Mouse (Mus musculus) forebrain, embryonic 11.5 days (tissue): ENCODE measurements at regions not wholly inside any gene's neighbourhood (a gene's known extent, or its start where the extent isn't known, plus 50 kb on each side); places are given as distances from the start of the nearest gene placed in this dataset.

Experiments used
- ATAC-seq: fragments of 200-750 bp; cut with Nextera tagmentation; replicated peaks from 2 replicates; pipeline ENCODE4 v1.8.0; 2017; ENCODE audit warnings: moderate TSS enrichment; ENCODE audit not compliant: low FRiP score
- DNase-seq: peaks from one replicate; pipeline ENCODE4 v3.0.0-alpha.2; 2017; ENCODE audit warnings: low spot score
- H3K27ac ChIP-seq: fragments of 300-500 bp; sonication (generic); 2 replicates; pipeline ENCODE4 v1.5.1; 2014; ENCODE audit warnings: low read depth, low read length
- H3K27me3 ChIP-seq: fragments of 300-500 bp; sonication (generic); 2 replicates; pipeline ENCODE4 v1.6.1; 2014; ENCODE audit warnings: mild to moderate bottlenecking, low read length, mixed read lengths; ENCODE audit not compliant: control insufficient read depth, insufficient read depth
- H3K36me3 ChIP-seq: fragments of 300-500 bp; sonication (generic); 2 replicates; pipeline ENCODE4 v1.6.1; 2014; ENCODE audit warnings: mild to moderate bottlenecking, low read length, moderate library complexity, mixed read lengths; ENCODE audit not compliant: control insufficient read depth, insufficient read depth
- H3K4me1 ChIP-seq: fragments of 300-500 bp; sonication (generic); replicated peaks from 2 replicates; pipeline ENCODE4 v1.6.1; 2014; ENCODE audit warnings: low read length, mixed read lengths; ENCODE audit not compliant: control insufficient read depth, insufficient read depth
- H3K4me2 ChIP-seq: fragments of 300-500 bp; sonication (generic); 2 replicates; pipeline ENCODE4 v1.6.1; 2014; ENCODE audit warnings: low read depth, mild to moderate bottlenecking, low read length, moderate library complexity, mixed read lengths; ENCODE audit not compliant: severe bottlenecking
- H3K4me3 ChIP-seq: fragments of 300-500 bp; sonication (generic); 2 replicates; pipeline ENCODE4 v1.5.1; 2014; ENCODE audit warnings: low read depth, low read length
- H3K9ac ChIP-seq: fragments of 300-500 bp; sonication (generic); 2 replicates; pipeline ENCODE4 v1.6.1; 2014; ENCODE audit warnings: low read length
- H3K9me3 ChIP-seq: fragments of 300-500 bp; sonication (generic); 2 replicates; pipeline ENCODE4 v1.6.1; 2016; ENCODE audit warnings: low read length, mixed read lengths; ENCODE audit not compliant: control insufficient read depth
- WGBS: fragments of 180-500 bp; shearing (Covaris S2); extraction: QIAGEN DNeasy Blood & Tissue Kit; methylation state at CpG from one replicate; pipeline ENCODE4 v1.1.7; 2014; 5-methylcytosine and 5-hydroxymethylcytosine counted together

DNA sequence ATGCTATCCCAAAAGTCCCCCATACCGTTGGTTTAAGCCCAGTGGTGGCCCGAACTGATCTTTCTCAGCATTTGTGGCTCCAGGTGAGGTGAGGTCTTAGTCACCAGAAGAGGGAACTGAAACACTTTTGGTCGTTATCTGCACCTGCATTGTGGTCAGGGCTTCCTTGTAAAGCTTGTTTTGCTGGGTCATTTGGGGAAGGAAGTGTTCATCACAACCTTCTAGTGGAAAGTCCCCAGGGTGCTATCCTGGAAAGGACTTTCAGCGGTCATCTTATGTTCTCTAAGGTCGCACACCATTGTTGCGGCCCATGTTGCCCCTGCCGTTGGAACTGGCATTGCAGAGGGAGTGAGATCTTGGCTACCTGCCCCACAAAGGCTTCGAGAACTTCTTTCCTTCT lies 651.5 kb upstream of the Pcdh9 start:
- H3K9me3 ChIP-seq: no peaks in the 10 kb centered on the region
- no peak overlapping the region for H3K27ac ChIP-seq
- H3K4me3 ChIP-seq: no peak overlapping the region
- 86% methylated on average over 8 of the region's 8 CpGs for WGBS
- H3K4me1 ChIP-seq: no peaks in the 10 kb centered on the region
- H3K9ac ChIP-seq: no peak overlapping the region
- ATAC-seq: no peak
- H3K4me2 ChIP-seq: no peak overlapping the region
- DNase-seq: no peak
- H3K27me3 ChIP-seq: no peaks in the 10 kb centered on the region
- no peaks in the 10 kb centered on the region for H3K36me3 ChIP-seq

DNA sequence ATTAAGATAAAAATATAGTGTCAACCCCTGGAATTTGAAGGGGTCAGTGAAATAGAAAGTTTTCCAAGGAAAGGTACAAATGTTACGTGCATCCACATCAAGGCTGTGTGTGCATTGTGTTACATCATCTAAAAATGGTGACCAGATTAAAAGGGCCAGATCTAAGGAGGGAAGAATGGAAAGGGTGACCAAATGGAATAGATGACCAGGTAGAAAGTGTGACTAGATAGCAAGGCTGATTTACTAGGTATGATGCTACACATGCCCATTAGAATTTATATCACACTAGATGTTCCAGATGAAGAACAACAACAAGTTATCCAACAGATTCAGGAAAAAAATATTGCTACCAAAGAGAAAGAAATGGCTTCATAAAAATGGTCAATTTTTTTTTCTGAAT lies 635.2 kb upstream of the Pcdh9 start:
- ATAC-seq (no peak), DNase-seq (no peak)
- Histone ChIP-seq H3K27ac (no peak overlapping the region), H3K9ac (no peak overlapping the region), H3K4me3 (no peak overlapping the region), H3K4me1 (no peaks in the 10 kb centered on the region), H3K27me3 (no peaks in the 10 kb centered on the region), H3K4me2 (no peak overlapping the region), H3K36me3 (no peaks in the 10 kb centered on the region), H3K9me3 (no peaks in the 10 kb centered on the region)
- 98% methylated on average over 1 of the region's 1 CpGs for WGBS

DNA sequence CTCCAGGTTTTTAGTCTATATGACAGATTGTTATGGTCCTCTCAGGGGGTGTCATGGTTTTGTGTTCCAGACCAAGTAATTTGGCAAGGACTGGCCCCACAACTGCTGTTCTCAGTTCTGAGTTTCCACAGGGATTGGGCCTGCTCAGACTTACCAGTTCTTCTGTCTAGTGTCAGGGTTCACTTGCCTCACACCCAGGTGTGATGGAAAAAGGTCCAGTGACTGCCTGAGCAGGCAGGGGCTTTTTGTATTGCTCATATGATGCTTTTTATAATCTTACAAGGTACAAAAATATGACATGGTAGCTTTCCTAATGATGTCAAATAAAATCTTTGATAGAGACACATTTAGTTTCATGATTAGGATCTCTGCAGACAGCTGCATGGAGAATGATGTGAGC lies 634.8 kb upstream of the Pcdh9 start:
- Histone ChIP-seq H3K27ac (no peak overlapping the region), H3K4me2 (no peak overlapping the region), H3K4me3 (no peak overlapping the region), H3K9me3 (no peaks in the 10 kb centered on the region), H3K4me1 (no peaks in the 10 kb centered on the region), H3K27me3 (no peaks in the 10 kb centered on the region), H3K36me3 (no peaks in the 10 kb centered on the region), H3K9ac (no peak overlapping the region)
- ATAC-seq (no peak), DNase-seq (no peak)

DNA sequence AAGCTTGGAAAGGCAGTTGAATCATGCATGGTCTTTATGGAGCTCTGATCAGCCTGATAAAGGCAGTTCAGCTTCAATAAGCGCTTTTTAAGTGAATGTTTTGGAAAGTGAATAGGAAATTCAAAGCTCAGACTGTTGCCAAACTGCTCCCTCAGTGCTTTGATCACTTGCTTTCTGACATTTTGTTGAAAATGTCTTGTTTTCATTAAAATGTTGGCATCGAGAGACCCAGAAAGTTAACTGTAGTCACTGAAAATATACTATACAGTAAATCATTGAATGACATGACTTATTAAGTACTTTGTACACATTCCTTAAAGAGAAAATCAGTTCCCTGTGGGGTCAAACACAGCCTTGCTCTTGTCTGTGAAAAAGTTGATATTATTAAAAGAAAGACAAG lies 631.5 kb upstream of the Pcdh9 start:
- Histone ChIP-seq H3K9ac (no peak overlapping the region), H3K27ac (no peak overlapping the region), H3K4me3 (no peak overlapping the region), H3K36me3 (no peaks in the 10 kb centered on the region), H3K27me3 (no peaks in the 10 kb centered on the region), H3K4me2 (no peak overlapping the region), H3K9me3 (no peaks in the 10 kb centered on the region), H3K4me1 (no peaks in the 10 kb centered on the region)
- ATAC-seq (no peak), DNase-seq (no peak)
- whole genome bisulfite sequencing: 72% methylated on average over 2 of the region's 2 CpGs

DNA sequence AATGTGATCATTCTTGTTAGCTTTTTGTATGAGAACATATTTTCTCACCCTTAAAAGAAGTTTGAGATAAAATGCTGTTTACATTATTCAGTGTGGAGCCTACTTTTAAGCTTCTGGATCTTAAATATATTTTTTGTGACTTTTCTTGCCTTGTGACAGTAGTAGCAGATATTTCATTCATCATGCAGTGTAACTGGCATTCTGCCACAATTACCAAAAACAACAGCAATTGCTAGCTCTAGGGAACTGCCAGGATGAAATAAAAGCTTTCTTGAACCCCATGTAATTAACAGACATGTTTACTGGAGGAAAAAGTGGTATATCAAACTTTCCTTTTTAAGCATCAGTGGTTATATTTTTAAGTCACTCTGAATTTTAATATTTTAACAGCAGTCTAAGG lies 600.9 kb upstream of the Pcdh9 start:
- Histone ChIP-seq H3K4me2 (no peak overlapping the region), H3K27me3 (no peaks in the 10 kb centered on the region), H3K9me3 (no peaks in the 10 kb centered on the region), H3K36me3 (no peaks in the 10 kb centered on the region), H3K4me3 (no peak overlapping the region), H3K9ac (no peak overlapping the region), H3K4me1 (no peaks in the 10 kb centered on the region), H3K27ac (no peak overlapping the region)
- no peak for ATAC-seq
- no peak for DNase-seq

DNA sequence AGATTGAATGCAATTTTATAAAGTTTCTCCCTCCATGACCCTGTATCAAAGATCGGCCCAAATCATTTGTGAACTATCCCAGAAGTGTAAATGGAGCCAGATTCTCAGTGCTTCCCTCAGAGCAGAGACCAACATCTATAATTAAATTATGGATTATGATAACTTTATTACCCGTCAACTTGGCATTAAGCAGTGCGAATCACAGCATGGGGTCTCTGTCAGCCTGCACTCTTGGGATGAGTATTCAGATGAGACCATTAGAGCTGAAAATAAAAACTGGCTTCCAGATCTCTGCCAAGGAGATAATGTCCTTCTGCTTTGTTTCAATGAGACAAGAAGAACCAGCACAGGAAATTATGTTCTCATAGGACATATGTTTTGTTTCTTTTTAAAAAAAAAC lies 585.4 kb upstream of the Pcdh9 start:
- H3K4me2 ChIP-seq: no peak overlapping the region
- DNase-seq (no peak), ATAC-seq (no peak)
- no peaks in the 10 kb centered on the region for H3K4me1 ChIP-seq
- no peaks in the 10 kb centered on the region for H3K36me3 ChIP-seq
- H3K9me3 ChIP-seq: no peaks in the 10 kb centered on the region
- H3K27me3 ChIP-seq: no peaks in the 10 kb centered on the region
- H3K4me3 ChIP-seq: no peak overlapping the region
- no peak overlapping the region for H3K27ac ChIP-seq
- H3K9ac ChIP-seq: no peak overlapping the region
- 85% methylated on average over 3 of the region's 3 CpGs for WGBS

DNA sequence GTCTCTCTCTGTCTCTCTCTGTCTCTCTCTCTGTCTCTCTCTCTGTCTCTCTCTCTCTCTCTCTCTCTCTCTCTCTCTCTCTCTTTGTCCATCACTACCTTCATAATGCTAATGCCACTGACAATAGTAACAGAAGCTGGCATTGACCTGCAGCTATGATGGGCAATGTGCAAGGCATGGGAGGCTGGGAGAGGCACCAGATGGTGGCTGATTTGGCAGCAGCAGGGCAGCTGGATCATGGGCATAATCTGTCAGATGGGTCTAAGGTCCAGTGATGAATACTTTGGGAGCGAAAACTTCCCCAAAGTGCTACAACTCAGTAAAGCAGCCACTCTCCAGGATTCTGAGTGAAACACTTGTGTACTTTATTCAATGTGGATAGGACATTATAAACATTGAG lies 582.7 kb upstream of the Pcdh9 start:
- no peak overlapping the region for H3K9ac ChIP-seq
- no peaks in the 10 kb centered on the region for H3K4me1 ChIP-seq
- H3K4me2 ChIP-seq: no peak overlapping the region
- DNase-seq: no peak
- no peaks in the 10 kb centered on the region for H3K9me3 ChIP-seq
- no peak for ATAC-seq
- H3K27ac ChIP-seq: no peak overlapping the region
- H3K4me3 ChIP-seq: no peak overlapping the region
- H3K27me3 ChIP-seq: no peaks in the 10 kb centered on the region
- H3K36me3 ChIP-seq: no peaks in the 10 kb centered on the region
- 91% methylated on average over 1 of the region's 1 CpGs for WGBS

DNA sequence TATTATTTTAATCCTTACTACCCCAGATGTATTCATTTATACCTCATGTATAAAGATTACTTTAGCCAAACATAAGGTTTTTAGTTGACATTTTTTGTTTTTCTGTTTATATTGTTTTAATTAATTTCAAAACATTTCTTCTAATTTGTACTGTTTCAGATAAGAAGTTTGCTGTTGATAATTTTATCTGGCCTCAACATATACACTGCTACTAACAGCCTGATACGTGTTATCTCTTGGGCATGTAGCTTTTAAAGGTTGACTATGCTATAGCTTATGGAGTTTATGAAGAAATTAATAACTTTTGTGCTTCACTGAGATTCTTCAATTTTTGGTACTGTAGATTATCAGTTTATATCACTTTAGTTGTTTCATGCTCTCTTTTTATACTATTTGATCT lies 555.5 kb upstream of the Pcdh9 start:
- ATAC-seq: no peak
- Histone ChIP-seq H3K4me3 (no peak overlapping the region), H3K27ac (no peak overlapping the region), H3K36me3 (no peaks in the 10 kb centered on the region), H3K27me3 (no peaks in the 10 kb centered on the region), H3K9ac (no peak overlapping the region), H3K9me3 (no peaks in the 10 kb centered on the region), H3K4me2 (no peak overlapping the region), H3K4me1 (no peaks in the 10 kb centered on the region)
- WGBS: 88% methylated on average over 1 of the region's 1 CpGs
- DNase-seq: no peak

DNA sequence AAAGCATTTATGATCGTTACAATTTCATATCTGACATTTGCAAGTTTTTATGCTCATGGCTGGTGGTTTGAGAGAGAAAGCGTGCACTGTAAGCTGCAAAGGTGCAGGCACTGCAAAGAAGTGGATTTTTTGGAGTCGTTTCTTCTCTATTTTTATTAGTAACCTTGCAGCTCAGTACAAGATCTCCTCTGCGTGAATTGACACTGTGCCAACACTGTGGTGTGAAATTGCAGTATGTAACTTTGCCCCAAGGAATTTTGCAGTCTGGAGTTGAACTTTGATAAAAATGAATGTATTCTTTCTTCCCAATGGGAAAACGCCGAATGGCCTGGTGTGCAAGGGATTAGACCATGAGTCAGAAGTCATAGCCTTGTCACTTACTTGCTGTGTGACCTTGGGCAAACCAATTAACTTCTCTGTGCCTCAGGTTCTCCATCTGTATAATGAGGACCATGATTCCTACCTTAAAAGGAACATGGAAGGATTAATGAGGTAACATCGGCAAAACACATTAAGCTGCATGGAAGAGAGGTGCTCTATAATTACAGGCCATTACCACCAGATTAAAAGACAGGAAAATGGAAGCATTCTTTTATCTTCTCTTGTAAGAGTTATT lies 543.0 kb upstream of the Pcdh9 start:
- no peak for DNase-seq
- H3K4me2 ChIP-seq: no peak overlapping the region
- no peak overlapping the region for H3K4me3 ChIP-seq
- no peaks in the 10 kb centered on the region for H3K9me3 ChIP-seq
- no peak overlapping the region for H3K9ac ChIP-seq
- ATAC-seq: peak; percentile 66
- no peaks in the 10 kb centered on the region for H3K27me3 ChIP-seq
- 60% methylated on average over 7 of the region's 7 CpGs for WGBS
- H3K4me1 ChIP-seq: no peaks in the 10 kb centered on the region
- no peaks in the 10 kb centered on the region for H3K36me3 ChIP-seq
- H3K27ac ChIP-seq: no peak overlapping the region
